Mouse (Mus musculus) lung, adult 2 months (tissue): ENCODE results near the gene Ccnt1.

Experiments used
- CTCF ChIP-seq: fragments of 200-500 bp; IDR thresholded peaks from 2 replicates; pipeline ENCODE4 v1.5.1; 2011; ENCODE audit warnings: mild to moderate bottlenecking, low read length, control low read depth; ENCODE audit not compliant: insufficient read depth
- POLR2A ChIP-seq: fragments of 200-500 bp; IDR thresholded peaks from 2 replicates; pipeline ENCODE4 v1.6.1; 2011; ENCODE audit warnings: low read depth, mild to moderate bottlenecking, control low read depth, low read length, borderline replicate concordance; ENCODE audit errors: extremely low read depth

GRCm38 (mm10) chr15:98616362-98617175 lies 45.8 kb upstream of the Ccnt1 start:
- no peak for TF ChIP-seq CTCF
- no peak for TF ChIP-seq POLR2A
